28 mouse cellular contexts compared by ENCODE assay signal in the genomic region with DNA sequence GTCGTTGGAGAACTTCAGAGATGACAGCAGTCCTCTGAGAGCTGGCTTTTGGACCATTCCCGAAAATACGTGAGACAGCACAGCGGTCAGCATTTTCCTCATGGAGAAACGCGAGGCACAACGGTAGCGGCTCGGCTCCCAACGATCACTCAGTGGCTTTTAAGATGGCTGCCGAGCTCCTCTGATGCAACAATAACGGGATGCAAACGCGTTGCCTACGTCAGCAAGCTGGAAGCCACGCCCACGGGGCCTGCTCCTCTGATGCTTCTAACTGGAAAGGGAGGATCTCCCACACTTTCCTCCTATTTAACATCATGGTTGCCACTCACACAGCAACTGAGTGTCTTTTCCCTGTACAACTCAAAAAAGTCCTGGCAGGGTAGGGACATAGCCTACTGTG. TPM values are rescaled to one million over a fixed set of nuclear protein-coding genes. Genes with fewer than 3 reads are reported as not detected.
"Had no signal": no experiment of that assay in that cellular context is flagged by ENCODE, and none has a peak within 500 bp of the region (broad histone marks: within the 10 kb centered on the region; RNA-seq: fewer than 3 reads in every experiment).

No protein-coding gene starts in this region.

- H3K4me3 ChIP-seq: midbrain, embryonic 10.5 days; midbrain, embryonic 12.5 days; midbrain, embryonic 15.5 days; neural tube, embryonic 12.5 days had no signal

- H3K4me2 ChIP-seq: lung, embryonic 14.5 days; midbrain, embryonic 12.5 days; midbrain, embryonic 15.5 days; neural tube, embryonic 12.5 days had no signal

- H3K4me1 ChIP-seq: midbrain, embryonic 10.5 days; midbrain, embryonic 12.5 days; midbrain, embryonic 15.5 days; neural tube, embryonic 12.5 days had no signal

- H3K36me3 ChIP-seq: midbrain, embryonic 10.5 days; midbrain, embryonic 12.5 days; midbrain, embryonic 15.5 days; neural tube, embryonic 12.5 days had no signal

- H3K9ac ChIP-seq: liver, embryonic 14.5 days; lung, embryonic 14.5 days; midbrain, embryonic 12.5 days; midbrain, embryonic 15.5 days; neural tube, embryonic 12.5 days had no signal

- ATAC-seq: midbrain, embryonic 15.5 days had no signal

- DNase-seq: lung, adult 18-20 months; lung, embryonic 14.5 days; lung, postnatal 10 days; lung, postnatal 4 days; retina, postnatal 1 day; right cerebral cortex, adult 18-20 months; right cerebral cortex, postnatal 25 days; right cerebral cortex, postnatal 4 days; spleen, adult 18-20 months; thymus, adult 2 months; thymus, postnatal 25 days; thymus, postnatal 4 days had no signal

- H3K27ac ChIP-seq: liver, embryonic 14.5 days; midbrain, embryonic 10.5 days; midbrain, embryonic 12.5 days; midbrain, embryonic 15.5 days; neural tube, embryonic 12.5 days had no signal

- H3K27me3 ChIP-seq: midbrain, embryonic 12.5 days; midbrain, embryonic 15.5 days; neural tube, embryonic 12.5 days had no signal

RNA-seq across cellular contexts. Expression of gene Pdha2, which starts 0.5 kb away (rescaled TPM):
- total RNA-seq: megakaryocyte, adult 5-6 weeks; megakaryocyte-erythroid progenitor cell, adult 5-6 weeks; midbrain, postnatal 0 days; neutrophil, adult 5-6 weeks had no signal
- polyA plus RNA-seq: liver, embryonic 14.5 days; liver, embryonic 16.5 days; lung, embryonic 14.5 days; lung, embryonic 16.5 days; midbrain, embryonic 10.5 days; midbrain, embryonic 12.5 days; midbrain, embryonic 15.5 days; midbrain, postnatal 0 days; neural tube, embryonic 12.5 days; neural tube, embryonic 14.5 days; small intestine, adult 2 months; stomach, embryonic 14.5 days; stomach, embryonic 16.5 days; thymus, adult 2 months; urinary bladder, adult 2 months had no signal
